Mouse (Mus musculus) thymus, postnatal 14 days (tissue): ENCODE data around the gene Atg5.
"Not testable (repeated sequence)": the region's sequence is repeated elsewhere in the genome, so short reads cannot be mapped to it uniquely, and the experiment has no call there.

Experiments
- DNase-seq: peaks from one replicate; pipeline ENCODE4 v3.0.0; 2021

The Atg5 gene

DNA sequence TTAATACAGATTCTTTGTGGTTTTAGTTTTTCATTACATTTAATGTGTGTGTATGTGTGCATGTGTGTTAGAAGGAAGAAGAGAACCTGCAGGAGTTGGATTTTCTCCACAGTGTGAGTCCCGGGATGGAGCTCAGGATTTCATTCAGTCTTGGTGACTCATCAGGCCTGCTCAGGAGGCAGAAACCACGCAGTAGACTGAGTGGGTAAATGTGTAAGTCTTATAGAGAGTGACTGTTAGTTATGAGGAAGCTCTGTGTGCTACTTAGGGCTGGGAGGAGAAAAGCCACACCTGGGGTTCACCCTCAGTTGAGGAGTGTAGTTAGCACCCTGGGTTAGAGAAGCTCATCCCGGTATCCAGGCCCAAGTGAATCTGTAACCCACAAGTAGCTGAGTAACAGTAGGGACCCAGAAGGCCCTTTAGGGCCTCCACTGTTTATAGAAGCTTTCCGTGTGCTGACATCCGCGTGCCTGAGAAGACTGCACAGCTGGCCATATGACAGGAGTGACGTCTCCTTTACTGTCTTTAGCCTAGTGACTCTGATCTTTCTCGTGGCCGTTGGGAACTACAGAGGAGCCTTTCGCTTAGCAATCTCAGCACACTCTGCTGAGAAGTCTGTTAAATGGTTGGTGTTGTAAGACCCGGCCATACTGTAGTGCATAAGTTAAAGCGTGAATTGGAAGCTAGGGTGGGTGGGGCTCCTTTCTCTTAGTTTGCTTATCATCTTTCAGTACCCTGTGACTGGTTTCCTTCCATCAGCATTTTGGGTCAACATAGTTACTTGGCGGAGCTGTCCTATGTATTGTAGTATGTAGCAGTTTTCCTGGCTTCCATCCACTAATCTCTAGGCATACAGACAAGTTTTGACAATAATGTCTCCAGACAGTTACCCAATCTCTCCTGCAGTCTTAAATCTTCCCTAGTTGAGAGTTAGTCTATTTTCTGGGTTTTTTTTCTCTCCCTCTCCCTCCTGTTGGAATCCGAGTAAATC, 48.4 kb downstream of the Atg5 start:
- no peak for DNase-seq

DNA sequence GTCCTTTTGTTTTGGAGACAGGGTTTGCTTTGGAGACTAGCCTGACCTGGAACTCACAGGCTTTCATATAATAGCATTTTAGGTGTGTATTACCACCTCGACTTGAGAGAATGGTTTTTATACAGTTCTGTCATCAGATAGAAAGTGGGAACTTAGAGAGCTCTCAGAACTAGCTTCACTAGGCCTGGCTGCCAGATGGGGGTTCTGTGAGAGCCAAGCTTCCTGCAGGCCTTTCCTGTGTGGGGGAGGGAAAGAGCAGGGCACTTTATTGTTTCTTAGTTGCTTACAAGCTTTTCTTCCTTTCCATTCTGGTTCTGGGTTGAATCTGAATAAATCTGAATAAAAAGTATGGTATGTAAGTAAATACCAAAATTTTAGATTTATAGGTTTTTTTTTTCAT, 54.0 kb downstream of the Atg5 start:
- DNase-seq, result no peak

DNA sequence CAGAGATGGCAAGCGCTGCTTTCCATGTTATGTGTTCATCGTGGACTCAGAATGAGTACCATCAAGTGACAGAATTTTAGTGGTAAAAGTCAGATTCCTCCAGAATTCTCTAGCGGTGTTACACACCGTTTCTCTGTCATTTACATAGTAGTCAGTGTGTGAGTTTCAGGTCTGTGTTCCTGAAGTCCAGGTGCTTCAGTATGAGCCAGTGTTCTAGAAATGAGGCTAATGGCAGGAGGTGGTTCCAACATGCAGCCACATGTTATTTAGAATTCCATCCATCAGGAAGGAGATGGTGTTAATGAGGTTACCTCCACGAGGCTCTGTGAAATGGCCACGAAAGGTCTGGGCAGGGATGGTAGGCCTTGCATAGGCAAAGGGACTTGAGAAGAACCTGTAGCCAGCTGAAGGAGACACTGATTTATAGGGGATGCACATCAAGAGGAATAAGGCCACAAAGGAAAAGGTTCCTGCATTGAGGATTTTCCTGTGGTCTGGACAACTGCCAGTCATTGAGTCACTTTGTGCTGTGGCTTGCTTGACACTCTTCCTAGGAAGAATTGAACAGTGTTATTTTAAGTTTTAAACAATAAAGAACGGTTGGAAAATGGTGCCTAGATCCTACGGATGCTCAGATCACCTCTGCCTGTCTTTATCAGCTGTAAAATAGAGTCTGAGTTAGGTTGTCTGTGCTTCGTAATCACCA, 55.1 kb downstream of the Atg5 start:
- no peak for DNase-seq

DNA sequence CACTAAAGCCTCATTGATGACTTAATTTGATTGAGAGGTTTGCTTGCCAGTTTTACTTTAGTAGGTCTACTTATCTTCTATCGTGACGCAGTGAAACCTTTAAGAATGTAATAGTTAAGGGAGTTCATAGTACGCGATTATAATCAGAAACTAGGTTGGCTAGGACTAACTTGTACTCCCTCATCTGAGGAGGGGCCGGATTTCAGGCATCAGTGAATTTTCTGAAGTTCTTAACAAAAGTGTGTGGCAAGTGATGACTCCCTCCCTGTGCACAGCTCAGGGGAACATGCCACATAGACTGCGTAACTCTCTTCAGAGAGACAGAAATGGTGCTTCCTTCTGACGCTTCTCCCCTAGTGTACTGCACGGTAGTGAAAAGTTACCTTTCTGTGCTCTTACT, 55.7 kb downstream of the Atg5 start:
- DNase-seq, result no peak

DNA sequence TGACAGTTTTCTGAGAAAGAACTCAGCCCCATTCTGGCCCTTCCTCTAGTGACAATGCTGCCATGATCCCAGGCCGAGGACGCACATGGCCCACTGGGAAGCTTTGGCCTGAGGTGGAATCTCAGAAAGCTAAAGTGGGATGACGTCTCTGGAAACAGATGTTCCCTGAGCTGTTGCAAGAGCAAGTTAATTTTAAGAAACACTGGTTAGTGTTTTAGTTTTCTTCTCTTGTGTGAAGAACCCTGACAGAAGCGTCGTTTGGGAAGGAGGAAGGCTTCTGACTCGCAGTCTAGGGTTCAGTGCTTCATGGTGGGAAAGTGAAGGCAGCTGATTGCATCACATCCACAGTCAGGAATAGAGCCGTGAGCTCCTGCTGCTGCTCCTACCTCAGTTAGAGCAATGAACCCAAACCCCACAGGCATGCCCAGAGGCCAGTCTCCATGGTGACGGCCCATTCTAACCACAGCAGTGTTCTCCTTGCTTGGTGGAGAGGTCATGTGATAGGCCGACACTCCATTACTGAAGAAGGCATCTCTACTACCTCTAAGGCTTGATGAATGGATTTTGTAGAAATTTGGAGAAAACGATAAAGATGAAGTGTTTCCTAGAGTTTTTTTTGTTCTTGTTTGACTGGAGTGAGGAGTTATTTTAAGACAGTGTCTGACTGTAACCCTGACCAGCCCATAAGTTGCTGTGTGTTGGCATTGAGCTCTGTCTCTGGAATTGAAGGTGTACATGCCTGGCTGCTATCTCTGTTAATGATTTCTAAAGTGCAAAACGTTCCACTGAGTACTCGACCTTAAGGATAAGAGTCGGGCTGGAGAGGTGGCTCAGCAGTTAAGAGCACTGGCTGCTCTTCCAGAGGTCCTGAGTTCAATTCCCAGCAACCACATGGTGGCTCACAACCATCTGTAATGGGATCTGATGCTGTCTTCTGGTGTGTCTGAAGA, 57.7 kb downstream of the Atg5 start:
- DNase-seq, result no peak

DNA sequence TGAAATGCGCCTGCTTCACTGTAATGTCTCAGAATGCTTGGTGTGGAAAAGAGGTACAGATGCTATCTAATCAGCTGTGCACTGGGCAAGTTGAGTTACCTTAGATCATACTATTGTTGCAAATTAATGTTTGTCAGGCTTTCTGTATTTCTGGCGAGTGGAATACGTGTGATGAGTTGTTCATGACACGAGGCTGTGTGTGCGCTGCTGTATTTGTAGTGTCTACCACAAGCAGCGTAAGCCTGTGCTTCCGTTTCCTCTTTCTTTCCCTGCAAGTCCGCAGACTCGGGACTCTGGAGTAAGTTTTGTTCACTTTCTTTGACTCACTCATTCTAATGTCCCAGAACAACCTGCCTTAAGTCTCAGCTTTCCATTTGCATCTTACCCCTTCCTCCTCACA, 58.9 kb downstream of the Atg5 start:
- no peak for DNase-seq

DNA sequence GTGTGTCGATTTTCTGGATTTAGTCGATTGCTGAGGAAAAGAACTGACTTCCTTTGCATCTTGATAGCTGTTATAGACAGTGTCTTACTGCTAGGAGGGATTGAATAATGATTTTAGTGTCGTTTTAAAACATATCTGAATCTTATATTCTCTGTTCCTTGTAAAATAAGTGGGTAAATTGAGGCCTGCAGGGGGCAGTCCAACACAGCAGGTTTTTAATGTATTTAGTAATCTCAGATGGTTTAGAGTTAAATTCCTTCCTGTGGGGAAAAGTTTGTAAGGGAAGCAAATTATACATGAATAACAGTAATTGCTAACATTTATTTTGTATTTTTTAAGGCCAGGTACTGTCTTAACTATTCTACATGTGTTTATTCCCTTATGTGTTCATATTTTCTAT, 60.2 kb downstream of the Atg5 start:
- DNase-seq, result peak; percentile 64

DNA sequence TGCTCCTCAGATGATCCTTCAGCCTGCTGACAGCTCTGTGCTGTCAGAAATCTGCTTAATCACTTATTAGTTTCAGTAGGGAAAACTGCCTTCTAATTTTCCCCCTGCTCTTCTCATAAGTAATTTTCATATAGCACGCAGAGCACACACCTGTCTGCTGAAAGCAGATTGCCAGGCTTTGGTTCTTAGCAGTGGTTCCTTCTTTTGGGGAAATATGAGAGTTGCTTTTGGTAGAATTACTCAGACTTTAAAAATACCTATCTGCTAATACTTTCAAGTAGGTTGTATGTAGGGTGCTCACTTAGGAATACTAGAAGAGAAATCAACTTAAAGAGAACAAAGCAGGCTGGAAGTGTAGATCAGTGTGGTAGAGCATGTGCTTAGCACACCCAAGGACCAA, 62.6 kb downstream of the Atg5 start:
- no peak for DNase-seq

DNA sequence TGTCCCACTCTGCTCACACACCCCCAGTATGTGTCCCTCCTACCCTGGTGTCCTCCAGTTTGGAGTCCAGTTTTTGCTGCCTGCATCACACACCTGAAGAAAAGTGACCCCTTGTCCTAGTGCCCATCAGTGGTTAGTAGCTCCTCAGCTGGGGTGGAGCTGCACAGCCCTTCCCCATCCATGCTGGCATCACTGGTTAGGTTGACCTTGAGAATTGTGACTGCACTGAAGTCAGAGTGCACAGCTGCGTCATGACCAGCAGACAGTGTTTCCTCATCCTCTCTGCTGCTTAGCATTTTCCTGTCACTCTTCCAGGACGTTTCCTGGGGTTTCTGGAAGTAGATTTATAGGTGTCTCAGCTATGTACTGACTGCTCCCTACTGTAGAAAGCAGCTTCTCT, 63.3 kb downstream of the Atg5 start:
- DNase-seq, result no peak

DNA sequence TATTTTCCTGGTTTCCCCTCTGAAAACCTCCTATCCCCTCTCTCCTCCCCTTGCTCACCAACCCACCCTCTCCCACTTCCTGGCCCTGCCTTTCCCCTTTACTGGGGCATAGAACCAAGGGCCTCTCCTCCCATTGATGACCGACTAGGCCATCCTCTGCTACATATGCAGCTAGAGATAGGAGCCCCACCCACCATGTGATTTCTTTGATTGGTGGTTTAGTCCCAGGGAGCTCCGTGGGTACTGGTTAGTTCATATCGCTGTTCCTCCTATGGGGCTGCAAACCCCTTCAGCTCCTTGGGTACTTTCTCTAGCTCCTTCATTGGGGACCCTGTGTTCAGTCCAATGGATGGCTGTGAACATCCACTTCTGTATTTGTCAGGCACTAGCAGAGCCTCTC, 64.5 kb downstream of the Atg5 start:
- DNase-seq, result not testable (repeated sequence)

DNA sequence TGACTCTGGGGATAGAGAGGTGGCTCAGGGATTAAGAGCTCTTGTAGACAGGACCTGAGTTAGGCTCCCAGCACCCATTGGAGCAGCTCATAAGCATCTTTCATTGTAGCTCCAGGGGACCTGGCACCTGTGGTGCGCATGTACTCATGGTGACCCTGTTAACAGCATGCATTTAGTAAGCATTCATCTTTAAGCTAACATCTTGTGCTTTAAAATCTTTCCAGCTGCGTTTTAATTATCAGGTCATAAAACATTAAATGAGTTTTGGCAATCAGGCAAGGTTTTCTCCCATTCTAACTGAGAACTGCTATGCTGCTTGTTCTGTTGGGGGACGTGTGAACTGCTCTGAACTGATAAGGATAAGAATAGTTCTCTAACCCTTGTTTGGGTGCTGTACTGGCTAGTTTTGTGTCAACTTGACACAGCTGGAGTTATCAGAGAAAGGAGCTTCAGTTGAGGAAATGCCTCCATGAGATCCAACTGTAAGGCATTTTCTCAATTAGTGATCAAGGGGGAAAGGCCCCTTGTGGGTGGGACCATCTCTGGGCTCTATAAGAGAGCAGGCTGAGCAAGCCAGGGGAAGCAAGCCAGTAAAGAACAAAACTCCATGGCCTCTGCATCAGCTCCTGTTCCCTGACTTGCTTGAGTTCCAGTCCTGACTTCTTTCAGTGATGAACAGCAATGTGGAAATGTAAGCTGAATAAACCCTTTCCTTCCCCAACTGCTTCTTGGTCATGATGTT, 68.7 kb downstream of the Atg5 start:
- not testable (repeated sequence) for DNase-seq

DNA sequence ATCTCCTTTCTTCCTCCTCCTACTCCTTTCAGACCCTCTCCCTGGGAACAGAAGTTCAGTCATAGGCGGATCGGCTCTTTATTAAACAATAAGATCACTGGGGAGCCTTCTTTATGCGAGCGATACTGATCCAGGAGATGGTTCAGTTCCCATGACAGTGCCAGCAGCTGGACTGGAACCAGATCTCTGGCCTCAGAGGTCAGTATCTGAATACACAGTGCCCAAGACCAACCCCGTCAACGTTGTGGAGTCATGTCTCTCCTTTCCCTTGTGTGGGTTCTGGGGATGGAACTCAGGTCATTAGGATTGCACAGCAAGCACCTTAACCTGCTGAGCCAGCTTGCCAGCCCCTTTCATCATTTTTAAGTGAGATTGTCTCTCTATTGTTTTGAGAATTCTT, 70.4 kb downstream of the Atg5 start:
- no peak for DNase-seq

DNA sequence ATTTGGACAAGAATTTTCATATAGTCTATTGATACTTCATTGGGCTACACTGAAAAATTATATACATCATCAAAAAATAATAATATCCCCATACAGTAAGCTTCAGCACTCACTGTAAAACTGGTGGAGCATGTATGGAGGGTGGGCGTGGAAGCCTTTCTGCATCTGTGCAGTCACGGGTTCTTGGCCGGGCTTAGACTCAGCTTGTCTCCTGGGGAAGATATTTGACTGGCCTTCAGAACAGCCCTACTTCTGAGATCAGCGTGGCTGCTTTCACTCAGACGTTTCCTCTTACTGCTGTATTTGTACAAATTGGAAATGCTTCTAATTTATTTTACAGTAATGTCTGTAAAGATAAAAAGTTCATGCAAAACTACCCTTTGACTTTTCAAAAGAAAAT, 71.2 kb downstream of the Atg5 start:
- DNase-seq, result no peak

DNA sequence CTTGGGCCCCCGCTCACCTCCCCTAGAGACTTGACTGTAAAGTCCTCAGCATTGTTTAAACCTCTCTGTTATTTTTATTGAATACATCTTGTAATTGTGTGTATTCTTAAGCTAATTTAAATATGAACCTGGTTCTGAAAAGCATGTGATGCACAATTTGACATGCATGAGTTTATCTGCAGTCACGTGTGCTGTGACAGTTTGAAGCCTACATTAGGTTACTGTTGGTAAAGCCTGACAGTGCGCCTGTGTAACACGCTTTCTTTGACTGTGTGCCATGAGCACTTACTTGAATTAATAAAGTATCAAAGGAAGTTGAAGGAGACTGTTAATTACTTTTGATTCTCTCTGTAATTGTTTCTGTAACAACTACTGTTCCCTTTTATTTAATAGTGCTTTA, 72.8 kb downstream of the Atg5 start:
- DNase-seq, result no peak

DNA sequence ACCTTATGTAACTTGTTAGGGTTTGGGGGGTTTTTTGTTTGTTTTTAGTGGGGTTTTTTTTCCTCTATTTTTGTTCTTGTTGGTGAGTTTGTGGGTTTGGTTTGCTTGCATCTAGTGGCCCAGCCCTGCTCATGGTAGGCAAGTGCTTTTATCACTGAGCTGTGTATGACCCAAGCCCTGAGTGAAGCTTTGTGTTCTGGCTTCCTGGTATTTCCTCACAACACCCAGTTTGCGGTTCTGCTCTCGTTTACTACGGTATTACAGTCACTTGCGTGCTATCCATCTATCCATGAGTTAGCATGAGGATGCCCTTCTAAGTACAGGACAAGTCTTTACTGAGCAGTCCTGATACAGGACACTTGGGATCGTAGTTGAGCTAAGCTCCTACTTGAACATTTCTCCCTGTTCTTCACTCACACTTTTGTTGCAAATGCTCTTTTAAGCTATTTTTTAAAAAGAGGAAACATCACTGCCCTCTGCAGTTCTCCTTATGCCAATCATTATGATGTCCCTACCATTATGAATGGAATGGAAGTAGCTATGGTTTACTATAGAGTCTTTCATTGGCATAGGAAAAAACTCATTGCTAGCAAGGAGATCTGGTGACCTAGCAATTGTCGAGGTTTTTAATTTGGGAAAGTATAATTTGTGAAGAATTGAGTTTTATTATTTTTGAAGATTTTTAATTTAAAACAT, 73.8 kb downstream of the Atg5 start:
- DNase-seq, result no peak

DNA sequence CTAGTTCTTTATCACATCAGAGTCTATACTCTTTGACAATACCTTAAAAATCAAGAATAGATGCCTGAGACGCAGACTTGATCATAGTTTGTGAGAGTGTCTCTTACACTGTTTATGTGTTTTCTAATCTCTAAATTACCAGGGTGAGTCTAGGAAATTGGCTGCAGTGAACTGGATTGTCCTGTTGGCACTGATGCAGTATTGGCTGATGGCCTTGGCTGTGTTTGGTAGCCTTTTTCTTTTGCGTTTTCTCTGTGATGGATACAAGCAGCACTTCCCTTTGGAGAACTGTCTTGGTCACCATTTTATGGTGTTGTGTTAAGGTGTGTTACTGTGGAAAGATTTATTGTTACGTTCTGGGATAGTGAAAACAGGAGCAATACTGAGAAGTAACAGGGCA, 75.2 kb downstream of the Atg5 start:
- no peak for DNase-seq

DNA sequence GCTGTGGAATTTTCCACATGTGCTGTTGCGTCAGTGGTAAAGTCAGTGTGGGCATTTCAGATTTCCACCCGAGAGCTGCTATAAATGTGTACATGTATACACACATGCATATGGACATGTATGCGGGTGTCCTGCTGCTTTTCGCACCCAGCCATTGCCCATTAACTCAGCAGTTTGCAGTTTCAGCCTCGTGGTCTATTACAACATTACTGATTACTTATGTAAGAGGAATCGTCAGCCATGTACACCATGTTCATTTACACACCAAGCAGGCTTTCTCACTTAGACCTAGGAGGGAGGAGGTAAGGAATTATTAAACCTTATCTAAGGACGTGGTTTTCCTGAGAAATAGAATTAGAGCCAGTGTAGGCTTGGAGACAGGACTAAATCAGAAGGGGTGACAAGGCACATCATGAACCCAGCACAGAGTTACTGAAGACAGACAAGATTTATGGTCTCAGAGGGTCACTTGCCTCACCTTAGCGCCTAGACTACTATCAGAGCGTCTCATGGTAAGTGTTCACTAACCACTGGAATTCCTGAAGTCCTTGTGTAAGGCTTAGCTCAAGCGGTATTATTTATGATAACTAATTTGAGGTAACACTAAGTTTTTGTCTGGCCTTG, 79.5 kb downstream of the Atg5 start:
- no peak for DNase-seq

DNA sequence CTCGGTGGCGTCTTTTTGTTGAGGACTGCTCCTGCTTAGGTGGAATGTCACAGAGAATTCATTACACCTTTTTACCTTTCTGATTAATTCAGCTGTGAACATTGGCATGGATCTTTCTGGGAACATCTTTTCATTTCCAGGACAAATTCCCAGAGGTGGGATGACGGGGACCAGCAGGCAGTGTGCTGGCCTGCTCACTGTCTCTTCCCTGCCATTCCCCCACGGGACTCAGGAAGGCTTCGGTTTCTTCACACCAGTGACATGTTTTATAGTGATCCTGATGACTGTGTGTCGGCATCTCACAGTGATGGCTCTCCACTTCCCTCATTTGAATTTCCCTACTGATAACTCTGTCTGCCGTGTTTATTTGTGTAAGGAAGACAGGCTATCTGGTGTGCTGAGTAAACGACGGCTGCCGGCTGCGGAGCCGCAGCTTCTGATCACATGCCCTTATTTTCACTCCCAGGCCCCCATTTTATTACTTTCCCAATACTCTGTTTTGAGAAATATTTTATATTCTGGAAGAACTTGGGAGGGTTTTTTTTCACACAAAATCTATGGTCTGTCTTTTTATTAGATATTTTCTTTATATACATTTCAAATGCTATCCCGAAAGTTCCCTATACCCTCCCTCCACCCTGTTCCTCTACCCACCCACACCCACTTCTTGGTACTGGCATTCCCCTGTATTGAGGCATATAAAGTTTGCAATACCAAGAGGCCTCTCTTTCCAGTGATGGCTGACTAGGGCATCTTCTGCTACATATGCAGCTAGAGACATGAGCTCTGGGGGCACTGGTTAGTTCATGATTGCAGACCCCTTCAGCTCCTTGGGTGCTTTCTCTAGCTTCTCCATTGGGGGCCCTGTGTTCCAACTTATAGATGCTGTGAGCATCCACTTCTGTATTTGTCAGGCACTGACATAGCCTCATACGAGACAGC, 80.6 kb downstream of the Atg5 start:
- DNase-seq, result no peak

DNA sequence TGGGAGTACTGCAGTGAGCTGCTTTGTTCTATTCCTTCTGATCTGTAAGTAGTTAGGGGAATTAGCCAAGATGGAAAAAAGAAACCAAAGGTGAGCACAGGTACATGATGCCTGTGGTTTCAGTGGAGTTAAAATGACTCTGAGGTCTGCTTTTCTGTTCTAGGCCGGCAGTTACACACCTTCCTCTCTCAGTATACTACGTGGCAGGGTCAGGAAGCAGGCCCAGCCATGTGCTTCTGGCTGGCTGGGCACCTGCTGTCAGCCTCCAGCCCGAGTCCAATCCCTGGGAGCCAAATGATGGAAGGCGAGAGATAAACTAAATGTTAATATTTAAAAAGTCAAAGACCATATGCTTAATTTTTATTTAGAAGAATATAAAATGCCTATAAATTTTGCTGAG, 85.3 kb downstream of the Atg5 start:
- no peak for DNase-seq

DNA sequence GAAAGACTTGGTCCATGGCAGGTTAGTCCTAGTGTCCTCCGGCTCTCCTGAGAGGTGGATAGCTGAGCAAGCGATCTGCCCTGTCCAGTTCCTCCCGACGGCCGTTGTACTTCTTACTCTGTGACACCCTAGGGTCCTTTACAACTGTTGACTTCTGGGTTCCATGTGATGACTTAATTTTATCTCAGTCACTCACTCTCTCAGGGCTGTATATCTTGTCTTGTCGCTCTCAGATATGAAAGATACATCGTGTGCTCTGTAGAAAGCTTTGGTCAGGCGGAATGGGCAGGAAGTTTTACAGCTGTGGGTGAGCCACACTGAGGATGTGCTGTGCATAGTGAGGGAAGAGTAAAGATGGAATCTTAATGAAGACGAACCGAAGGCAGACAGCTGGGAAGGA, 86.2 kb downstream of the Atg5 start:
- DNase-seq, result no peak
